Mouse (Mus musculus): ENCODE measurements around the gene Klk10. TPM values are rescaled to one million over a fixed set of nuclear protein-coding genes. Genes with fewer than 3 reads are reported as not detected.
A peak's percentile ranks its signal among the peaks of the same experiment; 100 is the strongest.

The Klk10 gene
- polyA plus RNA-seq, 1 experiment from 2014 or later, result 0.10 TPM

- no peak overlapping the region for H3K9ac ChIP-seq (replicated peaks)
- no peak overlapping the region for H3K4me2 ChIP-seq
- H3K4me3 ChIP-seq (replicated peaks), result no peak overlapping the region
- H3K27me3 ChIP-seq (replicated peaks), result no peaks in the 10 kb centered on the region
- 88% methylated on average over 5 of the region's 5 CpGs for WGBS
- no peaks in the 10 kb centered on the region for H3K4me1 ChIP-seq
- no peak for ATAC-seq (ENCODE audit: low FRiP score)
- no peak overlapping the region for H3K27ac ChIP-seq (replicated peaks)
- no peaks in the 10 kb centered on the region for H3K36me3 ChIP-seq
- H3K9me3 ChIP-seq (replicated peaks), result no peaks in the 10 kb centered on the region
Observed at GRCm38 (mm10) chr7:43776506-43776905, 4.3 kb upstream of the Klk10 start.

GRCm38 (mm10) chr7:43777423-43777822, 3.4 kb upstream of the Klk10 start:
- H3K36me3 ChIP-seq, result no peaks in the 10 kb centered on the region
- ATAC-seq (ENCODE audit: low FRiP score), result no peak
- H3K4me1 ChIP-seq, result peaks cover 2% of the 10 kb centered on the region; the same call in 1 of the 2 replicates
- H3K27ac ChIP-seq (replicated peaks), result no peak overlapping the region
- WGBS, result 88% methylated on average over 12 of the region's 12 CpGs
- H3K4me3 ChIP-seq (replicated peaks), result no peak overlapping the region
- H3K9me3 ChIP-seq (replicated peaks), result no peaks in the 10 kb centered on the region
- H3K9ac ChIP-seq (replicated peaks), result no peak overlapping the region
- no peak overlapping the region for H3K4me2 ChIP-seq
- H3K27me3 ChIP-seq (replicated peaks), result no peaks in the 10 kb centered on the region

GRCm38 (mm10) chr7:43778176-43778970, 2.5 kb upstream of the Klk10 start:
- no peak for ATAC-seq (ENCODE audit: low FRiP score)
- Histone ChIP-seq H3K9me3 (replicated peaks) (no peaks in the 10 kb centered on the region), H3K4me2 (no peak overlapping the region), H3K4me3 (replicated peaks) (no peak overlapping the region), H3K9ac (replicated peaks) (no peak overlapping the region), H3K27ac (replicated peaks) (no peak overlapping the region), H3K4me1 (peaks cover 5% of the 10 kb centered on the region; the same call in 1 of the 2 replicates), H3K27me3 (replicated peaks) (peaks cover 4% of the 10 kb centered on the region), H3K36me3 (no peaks in the 10 kb centered on the region)
- WGBS, result 90% methylated on average over 10 of the region's 10 CpGs

GRCm38 (mm10) chr7:43780241-43780640, 594 bp upstream of the Klk10 start:
- no peak for ATAC-seq (ENCODE audit: low FRiP score)
- 83% methylated on average over 6 of the region's 6 CpGs for WGBS
- H3K4me1 ChIP-seq, result peaks cover 5% of the 10 kb centered on the region; the same call in 1 of the 2 replicates

GRCm38 (mm10) chr7:43781541-43781940, 706 bp downstream of the Klk10 start:
- Histone ChIP-seq H3K27ac (replicated peaks) (no peak overlapping the region), H3K4me1 (peaks cover 5% of the 10 kb centered on the region; the same call in 1 of the 2 replicates), H3K27me3 (replicated peaks) (peaks cover 6% of the 10 kb centered on the region), H3K4me3 (replicated peaks) (no peak overlapping the region), H3K4me2 (no peak overlapping the region), H3K9ac (replicated peaks) (no peak overlapping the region), H3K9me3 (replicated peaks) (no peaks in the 10 kb centered on the region), H3K36me3 (no peaks in the 10 kb centered on the region)
- ATAC-seq (ENCODE audit: low FRiP score), result no peak
- WGBS, result 87% methylated on average over 11 of the region's 11 CpGs

More at GRCm38 (mm10) chr7:43780241-43780640, 594 bp upstream of the Klk10 start:
- H3K4me2 ChIP-seq, result no peak overlapping the region
- no peak overlapping the region for H3K27ac ChIP-seq (replicated peaks)
- no peak overlapping the region for H3K4me3 ChIP-seq (replicated peaks)
- no peaks in the 10 kb centered on the region for H3K36me3 ChIP-seq
- H3K9ac ChIP-seq (replicated peaks), result no peak overlapping the region
- no peaks in the 10 kb centered on the region for H3K9me3 ChIP-seq (replicated peaks)
- peaks cover 6% of the 10 kb centered on the region for H3K27me3 ChIP-seq (replicated peaks)

GRCm38 (mm10) chr7:43782275-43783265, 1.7 kb downstream of the Klk10 start:
- Histone ChIP-seq H3K9me3 (replicated peaks) (no peaks in the 10 kb centered on the region), H3K36me3 (no peaks in the 10 kb centered on the region), H3K4me3 (replicated peaks) (peak overlapping the region; percentile 34), H3K27me3 (replicated peaks) (peaks cover 6% of the 10 kb centered on the region), H3K4me2 (peak overlapping the region; percentile 70), H3K27ac (replicated peaks) (no peak overlapping the region), H3K9ac (replicated peaks) (peak overlapping the region; percentile 47; the same call in 1 of the 2 replicates), H3K4me1 (peaks cover 5% of the 10 kb centered on the region; the same call in 1 of the 2 replicates)
- peak; percentile 76; the same call in 1 of the 2 replicates for ATAC-seq (ENCODE audit: low FRiP score)
- 10% methylated on average over 36 of the region's 36 CpGs for WGBS

- peaks cover 5% of the 10 kb centered on the region; the same call in 1 of the 2 replicates for H3K4me1 ChIP-seq
- WGBS, result 89% methylated on average over 1 of the region's 1 CpGs
- H3K4me3 ChIP-seq (replicated peaks), result no peak overlapping the region
- H3K36me3 ChIP-seq, result no peaks in the 10 kb centered on the region
- H3K9ac ChIP-seq (replicated peaks), result no peak overlapping the region
- ATAC-seq (ENCODE audit: low FRiP score), result no peak
- no peak overlapping the region for H3K27ac ChIP-seq (replicated peaks)
- no peak overlapping the region for H3K4me2 ChIP-seq
- H3K9me3 ChIP-seq (replicated peaks), result no peaks in the 10 kb centered on the region
- H3K27me3 ChIP-seq (replicated peaks), result peaks cover 6% of the 10 kb centered on the region
Observed at GRCm38 (mm10) chr7:43785286-43785685, 4.5 kb downstream of the Klk10 start.

- 83% methylated on average over 3 of the region's 3 CpGs for WGBS
Observed at GRCm38 (mm10) chr7:43788096-43788495, 7.3 kb downstream of the Klk10 start.

GRCm38 (mm10) chr7:43789295-43789694, 8.5 kb downstream of the Klk10 start:
- Histone ChIP-seq H3K27ac (replicated peaks) (no peak overlapping the region), H3K4me1 (no peaks in the 10 kb centered on the region), H3K27me3 (replicated peaks) (0 out of 2 replicates have a peak, but pooled peaks cover 3% of the 10 kb centered on the region), H3K36me3 (no peaks in the 10 kb centered on the region), H3K4me2 (no peak overlapping the region), H3K9me3 (replicated peaks) (no peaks in the 10 kb centered on the region), H3K4me3 (replicated peaks) (no peak overlapping the region), H3K9ac (replicated peaks) (no peak overlapping the region)
- 83% methylated on average over 2 of the region's 2 CpGs for WGBS
- ATAC-seq (ENCODE audit: low FRiP score), result no peak

More at GRCm38 (mm10) chr7:43788096-43788495, 7.3 kb downstream of the Klk10 start:
- Histone ChIP-seq H3K4me3 (replicated peaks) (no peak overlapping the region), H3K27me3 (replicated peaks) (peaks cover 5% of the 10 kb centered on the region), H3K36me3 (no peaks in the 10 kb centered on the region), H3K27ac (replicated peaks) (no peak overlapping the region), H3K9ac (replicated peaks) (no peak overlapping the region), H3K4me1 (no peaks in the 10 kb centered on the region), H3K9me3 (replicated peaks) (no peaks in the 10 kb centered on the region), H3K4me2 (no peak overlapping the region)
- no peak for ATAC-seq (ENCODE audit: low FRiP score)

GRCm38 (mm10) chr7:43791591-43791990, 10.8 kb downstream of the Klk10 start, which contains the start of gene Klk9:
TSS of gene Klk9 (plus strand) at chr7:43791891.
- no peak within 1 kb of the TSS for H3K27ac ChIP-seq (replicated peaks)
- 75% methylated on average over 7 of the region's 7 CpGs for WGBS
- peaks cover 23% of the 10 kb centered on the region for H3K27me3 ChIP-seq (replicated peaks)
- peaks cover 11% of the 10 kb centered on the region for H3K4me1 ChIP-seq
- no peaks in the 10 kb centered on the region for H3K9me3 ChIP-seq (replicated peaks)
- ATAC-seq (ENCODE audit: low FRiP score), result no peak
- no peak within 1 kb of the TSS for H3K4me2 ChIP-seq
- no peaks in the 10 kb centered on the region for H3K36me3 ChIP-seq
- H3K9ac ChIP-seq (replicated peaks), result no peak within 1 kb of the TSS
- no peak within 1 kb of the TSS for H3K4me3 ChIP-seq (replicated peaks)

- Histone ChIP-seq H3K4me2 (peak overlapping the region; percentile 87), H3K9me3 (replicated peaks) (no peaks in the 10 kb centered on the region), H3K4me1 (peaks cover 22% of the 10 kb centered on the region), H3K9ac (replicated peaks) (peak overlapping the region; percentile 45), H3K27ac (replicated peaks) (no peak overlapping the region), H3K4me3 (replicated peaks) (peak overlapping the region; percentile 53), H3K36me3 (no peaks in the 10 kb centered on the region), H3K27me3 (replicated peaks) (peaks cover 37% of the 10 kb centered on the region)
- WGBS, result 5% methylated on average over 8 of the region's 8 CpGs
- peak; percentile 43 for ATAC-seq (ENCODE audit: low FRiP score)
Observed at GRCm38 (mm10) chr7:43796355-43796754, 15.5 kb downstream of the Klk10 start.
